Mouse (Mus musculus): ENCODE results near the gene Kpna3. TPM values are rescaled to one million over a fixed set of nuclear protein-coding genes. Genes with fewer than 3 reads are reported as not detected.

Kpna3 gene
- 14.1 and 16.6 TPM in 2 replicates for polyA plus RNA-seq (2012; rRNA removed)

DNA sequence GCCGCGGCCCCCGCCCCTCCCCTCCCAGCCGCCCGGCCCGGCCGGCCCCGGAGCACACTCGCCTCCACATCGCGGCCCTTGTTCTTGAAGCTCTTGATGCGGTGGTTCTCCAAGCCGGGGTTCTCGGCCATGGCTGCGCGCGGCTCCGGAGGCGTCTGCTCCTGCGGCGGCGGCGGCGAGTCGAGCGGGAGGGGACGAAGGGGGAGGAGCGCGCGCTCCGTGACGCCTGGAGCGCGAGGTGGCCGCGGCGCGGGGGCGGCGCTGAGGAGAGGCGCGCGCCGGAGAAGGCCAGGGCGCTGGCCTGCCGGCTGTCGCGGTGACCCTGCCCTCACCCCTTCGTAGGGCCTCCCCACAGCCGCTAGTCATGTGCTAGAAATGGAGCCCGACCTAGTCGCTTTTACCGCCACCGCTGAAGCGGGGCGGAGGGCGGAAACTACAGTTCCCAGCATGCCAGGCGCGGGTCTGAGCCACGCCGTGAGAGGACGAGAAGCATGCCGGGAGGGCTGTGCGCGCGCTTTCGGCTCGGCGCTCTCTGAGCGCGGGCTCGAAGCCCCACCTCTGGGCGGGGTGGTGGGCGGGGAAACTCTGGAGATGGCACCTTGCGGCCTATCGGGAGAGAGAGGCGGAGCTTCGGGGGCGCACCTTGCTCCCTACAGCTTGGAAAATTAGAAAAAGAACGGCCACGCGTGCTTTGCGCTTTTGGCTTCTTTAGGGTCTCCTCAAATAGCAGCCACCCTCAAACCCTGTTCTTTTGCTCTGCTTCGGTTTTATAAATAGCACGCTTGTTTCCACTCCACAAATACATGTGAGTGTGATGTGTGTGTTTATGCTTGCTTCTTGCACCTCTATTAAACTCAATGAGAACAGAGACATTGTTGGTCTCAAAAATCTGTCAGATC, at the start of gene Kpna3:
Gene Kpna3 (minus strand): TSS at position 214 of the 899 bp plus-strand sequence.

DNA sequence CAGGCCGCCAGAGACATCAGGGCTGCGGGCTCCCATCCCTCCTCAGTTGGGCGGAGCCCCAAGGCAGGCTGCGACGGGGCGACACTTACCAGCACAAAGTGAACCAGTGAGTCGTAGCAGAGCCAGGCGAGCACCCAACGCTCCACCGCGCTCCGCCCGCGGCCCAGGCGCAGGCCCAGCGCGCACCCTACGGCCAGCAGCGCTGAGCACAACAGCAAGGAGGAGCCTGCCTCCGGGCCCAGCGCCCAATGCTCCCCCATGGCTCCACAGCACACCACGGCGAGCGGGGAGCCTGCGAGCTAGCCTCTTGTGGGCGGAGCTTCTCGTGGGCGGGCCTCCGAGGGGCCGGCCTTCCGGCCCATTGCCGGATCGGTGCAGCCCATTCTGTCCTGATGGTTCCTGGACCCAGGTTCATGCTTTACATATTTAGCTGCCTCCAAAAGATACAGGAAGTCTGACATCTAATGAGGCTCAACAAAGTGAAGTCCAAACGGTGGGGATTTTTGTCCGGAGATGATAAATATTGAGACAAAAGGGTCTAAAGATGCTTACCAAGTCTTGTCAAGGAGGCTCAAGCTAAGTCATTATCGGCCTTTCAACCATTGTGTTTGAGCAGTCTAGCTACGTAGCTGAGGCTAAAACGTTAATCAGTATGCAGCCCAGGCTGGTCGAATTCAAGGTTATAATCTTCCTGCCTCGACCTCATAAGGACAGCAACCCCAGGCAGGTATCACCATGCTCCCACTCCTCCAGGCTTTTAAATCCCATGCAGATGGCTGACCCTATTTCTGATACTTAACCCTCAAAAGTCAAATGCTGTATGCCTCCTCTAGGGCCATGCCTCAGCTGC, 79.3 kb downstream of the Kpna3 start, which contains the start of gene Ebpl:
Gene Ebpl (minus strand): TSS at position 309 of the 850 bp plus-strand sequence.

Other genes with a start within 250 kb of the Kpna3 start
- gene Sgcg, start 181.4 kb downstream of the Kpna3 start, polyA plus RNA-seq (2012; rRNA removed) = 0.10 and 0.17 TPM in 2 replicates
- 1.1 and 1.5 TPM in 2 replicates for gene Arl11, start 130.1 kb downstream of the Kpna3 start, polyA plus RNA-seq (2012; rRNA removed)
- gene Ebpl, start 79.4 kb downstream of the Kpna3 start, polyA plus RNA-seq (2012; rRNA removed) = 1.2 TPM in 2 replicates
- 4.2 and 4.6 TPM in 2 replicates for gene Spryd7, start 117.0 kb upstream of the Kpna3 start, polyA plus RNA-seq (2012; rRNA removed)
- 3.2 and 3.6 TPM in 2 replicates for gene Trim13, start 158.4 kb upstream of the Kpna3 start, polyA plus RNA-seq (2012; rRNA removed)
- 0.07 and 0.11 TPM in 2 replicates for gene Kcnrg, start 167.6 kb upstream of the Kpna3 start, polyA plus RNA-seq (2012; rRNA removed)